Mouse (Mus musculus) G1E (cell line): Measurements from ENCODE around the gene Slc22a3. TPM values are rescaled to one million over a fixed set of nuclear protein-coding genes. Genes with fewer than 3 reads are reported as not detected.
A peak's percentile ranks its signal among the peaks of the same experiment; 100 is the strongest.

ENCODE experiments used
- ATAC-seq: 2 replicates; pipeline ENCODE4 v1.8.0; 2016; ENCODE audit warnings: mild to moderate bottlenecking; ENCODE audit not compliant: insufficient number of reproducible peaks, poor library complexity, low FRiP score, severe bottlenecking; ENCODE audit errors: extremely low read depth
- DNase-seq: peaks from one replicate; pipeline ENCODE4 v3.0.0; 2012; ENCODE audit warnings: low spot score
- H3K27me3 ChIP-seq: 2 replicates; pipeline ENCODE4 v1.6.1; 2012; ENCODE audit warnings: mild to moderate bottlenecking, low read length, inconsistent platforms; ENCODE audit not compliant: insufficient read depth
- H3K36me3 ChIP-seq: replicated peaks from 2 replicates; pipeline ENCODE3; 2012; ENCODE audit warnings: mild to moderate bottlenecking, inconsistent platforms
- H3K4me1 ChIP-seq: 2 replicates; pipeline ENCODE4 v1.6.1; 2012; ENCODE audit warnings: low read depth, low read length, inconsistent platforms, mixed read lengths; ENCODE audit not compliant: insufficient read depth
- H3K4me3 ChIP-seq: 2 replicates; pipeline ENCODE4 v1.5.1; 2012; ENCODE audit warnings: low read depth, mild to moderate bottlenecking, inconsistent platforms, low read length, moderate library complexity, mixed read lengths
- H3K9me3 ChIP-seq: replicated peaks from 2 replicates; pipeline ENCODE4 v1.6.1; 2012; ENCODE audit warnings: inconsistent platforms
- CTCF ChIP-seq: IDR thresholded peaks from 2 replicates; pipeline ENCODE4 v1.5.1; 2012; ENCODE audit warnings: low read depth, low read length, inconsistent platforms, mixed read lengths
- GATA1 ChIP-seq: IDR thresholded peaks from 2 replicates; pipeline ENCODE4 v1.6.1; 2012; ENCODE audit warnings: borderline replicate concordance, low read length, inconsistent platforms, mixed read lengths
- GATA2 ChIP-seq: IDR thresholded peaks from 2 replicates; pipeline ENCODE4 v1.6.1; 2012; ENCODE audit warnings: low read depth, low read length, inconsistent platforms, borderline replicate concordance
- POLR2AphosphoS5 ChIP-seq: IDR thresholded peaks from 2 replicates; pipeline ENCODE4 v1.6.1; 2012; ENCODE audit warnings: low read depth, low read length, inconsistent platforms; ENCODE audit not compliant: insufficient replicate concordance
- TAL1 ChIP-seq: conservative IDR thresholded peaks from 2 replicates; pipeline ENCODE4 v1.6.1; 2012; ENCODE audit warnings: low read depth, low read length, inconsistent platforms, mixed read lengths
- polyA plus RNA-seq: library from polyadenylated mRNA; stranded (reverse); fragments of >175 nt; gene quantifications from 2 replicates; pipeline ENCODE4 v1.2.3, GENCODE M21; 2012
- total RNA-seq, 2 experiments: library from RNA; stranded (forward) in 1 of 2; stranded (reverse) in 1 of 2; fragments of 200-1000 nt in 1 of 2; fragments of >200 nt in 1 of 2; fragmentation: Nextera tagmentation in 1 of 2; gene quantifications; 2 replicates each; pipeline ENCODE4 v1.2.3; 2014 to 2017

Gene Slc22a3
- total and polyA plus RNA-seq, 3 experiments: 0.02 to 0.27 TPM; not detected in 1

- DNase-seq: no peak
- TF ChIP-seq POLR2AphosphoS5 (no peak), GATA1 (no peak), CTCF (peak; percentile 67)
- Histone ChIP-seq H3K9me3 (no peaks in the 10 kb centered on the region), H3K4me1 (peaks cover 2% of the 10 kb centered on the region; the same call in 1 of the 2 replicates), H3K36me3 (no peaks in the 10 kb centered on the region), H3K27me3 (peaks cover 25% of the 10 kb centered on the region), H3K4me3 (no peak overlapping the region)
- no peak for ATAC-seq
These were observed 52.2 kb downstream of the Slc22a3 start for GRCm38 (mm10) chr17:12455143-12455790.

GRCm38 (mm10) chr17:12453691-12454090 lies 53.8 kb downstream of the Slc22a3 start:
- no peak for ATAC-seq
- Histone ChIP-seq H3K9me3 (no peaks in the 10 kb centered on the region), H3K4me1 (no peaks in the 10 kb centered on the region), H3K4me3 (no peak overlapping the region), H3K36me3 (no peaks in the 10 kb centered on the region), H3K27me3 (peaks cover 32% of the 10 kb centered on the region)
- TF ChIP-seq TAL1 (no peak), GATA2 (no peak), GATA1 (no peak), POLR2AphosphoS5 (no peak), CTCF (no peak)
- no peak for DNase-seq

- ATAC-seq (no peak), DNase-seq (no peak)
- no peaks in the 10 kb centered on the region for H3K36me3 ChIP-seq
- no peaks in the 10 kb centered on the region for H3K9me3 ChIP-seq
- TF ChIP-seq TAL1: no peak
- no peak overlapping the region for H3K4me3 ChIP-seq
- H3K27me3 ChIP-seq: peaks cover 33% of the 10 kb centered on the region
- H3K4me1 ChIP-seq: no peaks in the 10 kb centered on the region
These were observed 54.5 kb downstream of the Slc22a3 start for GRCm38 (mm10) chr17:12452862-12453531.

- no peaks in the 10 kb centered on the region for H3K4me1 ChIP-seq
- no peak for TF ChIP-seq GATA2
- H3K27me3 ChIP-seq: peaks cover 45% of the 10 kb centered on the region
- H3K4me3 ChIP-seq: no peak overlapping the region
- no peak for DNase-seq
- no peak for ATAC-seq
- H3K9me3 ChIP-seq: no peaks in the 10 kb centered on the region
- no peaks in the 10 kb centered on the region for H3K36me3 ChIP-seq
These were observed 56.3 kb downstream of the Slc22a3 start for GRCm38 (mm10) chr17:12451234-12451633.

GRCm38 (mm10) chr17:12444561-12444960 lies 62.9 kb downstream of the Slc22a3 start:
- H3K36me3 ChIP-seq: no peaks in the 10 kb centered on the region
- no peaks in the 10 kb centered on the region for H3K4me1 ChIP-seq
- H3K27me3 ChIP-seq: peaks cover 57% of the 10 kb centered on the region
- ATAC-seq (no peak), DNase-seq (no peak)
- no peak for TF ChIP-seq CTCF
- TF ChIP-seq POLR2AphosphoS5: no peak
- TF ChIP-seq GATA1: no peak
- TF ChIP-seq GATA2: no peak
- TF ChIP-seq TAL1: no peak
- H3K4me3 ChIP-seq: no peak overlapping the region
- H3K9me3 ChIP-seq: no peaks in the 10 kb centered on the region

- ATAC-seq (no peak), DNase-seq (no peak)
- H3K36me3 ChIP-seq: no peaks in the 10 kb centered on the region
- H3K27me3 ChIP-seq: peaks cover 48% of the 10 kb centered on the region
- H3K4me1 ChIP-seq: no peaks in the 10 kb centered on the region
- no peaks in the 10 kb centered on the region for H3K9me3 ChIP-seq
- no peak overlapping the region for H3K4me3 ChIP-seq
- TF ChIP-seq GATA1 (no peak), TAL1 (no peak), GATA2 (no peak), CTCF (no peak)
These were observed 69.7 kb downstream of the Slc22a3 start for GRCm38 (mm10) chr17:12437771-12438170.

- Histone ChIP-seq H3K4me1 (peaks cover 5% of the 10 kb centered on the region; the same call in 1 of the 2 replicates), H3K9me3 (no peaks in the 10 kb centered on the region), H3K4me3 (no peak overlapping the region), H3K36me3 (no peaks in the 10 kb centered on the region), H3K27me3 (peaks cover 53% of the 10 kb centered on the region)
- DNase-seq: no peak
- ATAC-seq: no peak
- TF ChIP-seq CTCF: no peak
- no peak for TF ChIP-seq TAL1
- no peak for TF ChIP-seq POLR2AphosphoS5
These were observed 75.8 kb downstream of the Slc22a3 start for GRCm38 (mm10) chr17:12431707-12432106.
